Mouse (Mus musculus): Measurements from ENCODE around the gene Tekt5. TPM values are rescaled to one million over a fixed set of nuclear protein-coding genes. Genes with fewer than 3 reads are reported as not detected.
A peak's percentile ranks its signal among the peaks of the same experiment; 100 is the strongest.

The Tekt5 gene
- polyA plus RNA-seq, 1 experiment from 2014 or later = 1.2 TPM

DNA sequence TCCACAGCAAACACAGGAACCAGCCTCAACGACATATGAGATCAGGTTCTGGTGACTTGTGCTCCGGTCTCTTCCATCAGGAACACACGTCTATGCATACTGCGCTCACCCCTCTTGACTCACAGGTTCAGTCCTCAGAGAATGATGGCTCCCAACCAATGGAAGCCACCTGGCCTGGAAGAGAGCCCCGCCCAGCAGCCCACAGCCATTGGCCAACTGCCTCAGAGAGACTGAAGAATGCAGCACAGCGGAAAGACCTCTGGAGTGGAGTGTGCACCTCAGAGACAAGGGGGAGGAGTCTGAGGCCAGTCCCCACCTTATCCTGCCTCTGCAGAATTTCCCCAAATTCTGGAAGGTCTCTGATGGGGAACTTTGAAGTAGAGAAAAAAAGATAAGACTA, 36.0 kb downstream of the Tekt5 start:
- H3K27me3 ChIP-seq (ENCODE audit: insufficient read depth, low read length) = no peaks in the 10 kb centered on the region
- ATAC-seq (replicated peaks; ENCODE audit: low FRiP score, low read depth) = no peak
- TF ChIP-seq CTCF (IDR thresholded peaks at IDR 0.05; ENCODE audit: low read depth) = no peak
- 0 out of 2 replicates have a peak, but pooled peaks cover 5% of the 10 kb centered on the region for H3K4me1 ChIP-seq (replicated peaks; ENCODE audit: insufficient read depth, low read length)
- H3K4me3 ChIP-seq (replicated peaks; ENCODE audit: low read depth, low read length) = no peak overlapping the region
- no peak overlapping the region for H3K4me2 ChIP-seq (ENCODE audit: low read length)
- 87% methylated on average over 6 of the region's 6 CpGs for WGBS
- H3K27ac ChIP-seq = no peak overlapping the region
- no peaks in the 10 kb centered on the region for H3K9me3 ChIP-seq (replicated peaks; ENCODE audit: low read length)
- H3K9ac ChIP-seq (ENCODE audit: low read depth, low read length) = no peak overlapping the region
- H3K36me3 ChIP-seq (ENCODE audit: insufficient read depth, low read length) = no peaks in the 10 kb centered on the region
- no peak for DNase-seq (ENCODE audit: low spot score)

GRCm38 (mm10) chr16:10358010-10358934, 37.0 kb downstream of the Tekt5 start:
- H3K4me3 ChIP-seq (replicated peaks; ENCODE audit: low read depth, low read length) = peak overlapping the region; percentile 9; the same call in 1 of the 2 replicates

DNA sequence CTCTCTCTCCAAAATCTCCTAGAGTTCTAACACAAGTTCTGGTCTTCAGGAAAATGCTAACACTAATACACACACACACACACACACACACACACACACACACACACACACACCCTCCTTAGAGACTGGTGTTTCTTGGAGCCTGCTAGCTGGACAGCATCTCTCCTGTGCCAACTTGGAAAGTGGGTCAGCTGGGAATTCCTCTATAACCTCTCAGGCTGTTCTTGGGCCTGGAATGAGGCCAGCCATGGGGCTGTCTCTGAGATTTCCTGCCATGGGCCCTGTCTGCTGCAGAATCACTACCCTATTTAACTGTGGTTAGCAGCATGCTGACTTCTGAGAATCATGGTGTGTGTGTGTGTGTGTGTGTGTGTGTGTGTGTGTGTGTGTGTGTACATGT, 40.3 kb downstream of the Tekt5 start:
- no peak for DNase-seq (ENCODE audit: low spot score)
- Histone ChIP-seq H3K4me2 (ENCODE audit: low read length) (no peak overlapping the region), H3K4me1 (replicated peaks; ENCODE audit: insufficient read depth, low read length) (0 out of 2 replicates have a peak, but pooled peaks cover 5% of the 10 kb centered on the region), H3K36me3 (ENCODE audit: insufficient read depth, low read length) (no peaks in the 10 kb centered on the region), H3K27me3 (ENCODE audit: insufficient read depth, low read length) (no peaks in the 10 kb centered on the region), H3K9me3 (replicated peaks; ENCODE audit: low read length) (no peaks in the 10 kb centered on the region), H3K4me3 (replicated peaks; ENCODE audit: low read depth, low read length) (no peak overlapping the region), H3K9ac (ENCODE audit: low read depth, low read length) (no peak overlapping the region), H3K27ac (no peak overlapping the region)
- no peak for TF ChIP-seq CTCF (IDR thresholded peaks at IDR 0.05; ENCODE audit: low read depth)
- no peak for ATAC-seq (replicated peaks; ENCODE audit: low FRiP score, low read depth)

More at GRCm38 (mm10) chr16:10358010-10358934, 37.0 kb downstream of the Tekt5 start:
- Histone ChIP-seq H3K36me3 (ENCODE audit: insufficient read depth, low read length) (no peaks in the 10 kb centered on the region), H3K9ac (ENCODE audit: low read depth, low read length) (no peak overlapping the region), H3K27me3 (ENCODE audit: insufficient read depth, low read length) (no peaks in the 10 kb centered on the region), H3K27ac (no peak overlapping the region), H3K9me3 (replicated peaks; ENCODE audit: low read length) (no peaks in the 10 kb centered on the region), H3K4me1 (replicated peaks; ENCODE audit: insufficient read depth, low read length) (0 out of 2 replicates have a peak, but pooled peaks cover 5% of the 10 kb centered on the region), H3K4me2 (ENCODE audit: low read length) (peak overlapping the region; percentile 39)
- ATAC-seq (replicated peaks; ENCODE audit: low FRiP score, low read depth) = peak; percentile 93
- whole genome bisulfite sequencing = 13% methylated on average over 30 of the region's 30 CpGs
- DNase-seq (ENCODE audit: low spot score) = peak; percentile 79
- 0 out of 2 replicates have a peak, but pooled peaks have one; percentile 16 for TF ChIP-seq CTCF (IDR thresholded peaks at IDR 0.05; ENCODE audit: low read depth)

- ATAC-seq (replicated peaks; ENCODE audit: low FRiP score, low read depth) (peak; percentile 44; the same call in 1 of the 2 replicates), DNase-seq (ENCODE audit: low spot score) (peak; percentile 37)
- no peak overlapping the region for H3K27ac ChIP-seq
- WGBS = 38% methylated on average over 9 of the region's 9 CpGs
- H3K9me3 ChIP-seq (replicated peaks; ENCODE audit: low read length) = no peaks in the 10 kb centered on the region
- no peaks in the 10 kb centered on the region for H3K4me1 ChIP-seq (replicated peaks; ENCODE audit: insufficient read depth, low read length)
- H3K4me2 ChIP-seq (ENCODE audit: low read length) = no peak overlapping the region
- H3K9ac ChIP-seq (ENCODE audit: low read depth, low read length) = no peak overlapping the region
- H3K4me3 ChIP-seq (replicated peaks; ENCODE audit: low read depth, low read length) = no peak overlapping the region
- H3K36me3 ChIP-seq (ENCODE audit: insufficient read depth, low read length) = no peaks in the 10 kb centered on the region
- H3K27me3 ChIP-seq (ENCODE audit: insufficient read depth, low read length) = no peaks in the 10 kb centered on the region
- no peak for TF ChIP-seq CTCF (IDR thresholded peaks at IDR 0.05; ENCODE audit: low read depth)
Measured at GRCm38 (mm10) chr16:10351050-10351636, 44.1 kb downstream of the Tekt5 start.

DNA sequence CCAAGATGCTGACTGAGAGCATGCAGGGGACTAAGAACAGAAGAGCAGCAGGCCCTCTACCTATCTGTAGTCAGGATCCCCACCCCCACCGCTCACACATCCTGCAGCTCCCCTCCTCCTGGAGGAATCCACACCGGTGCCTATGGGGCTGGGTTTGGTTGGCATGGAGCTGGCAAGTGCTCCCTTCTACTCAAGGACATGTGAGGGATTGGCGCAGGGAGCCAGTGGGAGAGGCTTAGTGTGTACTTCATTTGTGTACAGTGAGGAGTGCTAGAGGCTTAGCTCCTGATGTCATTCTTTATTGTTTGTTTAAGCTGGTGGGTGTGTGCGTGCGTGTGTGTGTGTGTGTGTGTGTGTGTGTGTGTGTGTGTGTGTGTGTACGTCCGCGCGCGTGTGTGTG, 45.4 kb downstream of the Tekt5 start:
- no peaks in the 10 kb centered on the region for H3K4me1 ChIP-seq (replicated peaks; ENCODE audit: insufficient read depth, low read length)
- no peak overlapping the region; the same call in 1 of the 2 replicates for H3K27ac ChIP-seq
- no peak for DNase-seq (ENCODE audit: low spot score)
- H3K9ac ChIP-seq (ENCODE audit: low read depth, low read length) = no peak overlapping the region
- H3K36me3 ChIP-seq (ENCODE audit: insufficient read depth, low read length) = no peaks in the 10 kb centered on the region
- H3K9me3 ChIP-seq (replicated peaks; ENCODE audit: low read length) = no peaks in the 10 kb centered on the region
- H3K4me2 ChIP-seq (ENCODE audit: low read length) = no peak overlapping the region
- no peak for TF ChIP-seq CTCF (IDR thresholded peaks at IDR 0.05; ENCODE audit: low read depth)
- H3K27me3 ChIP-seq (ENCODE audit: insufficient read depth, low read length) = no peaks in the 10 kb centered on the region
- H3K4me3 ChIP-seq (replicated peaks; ENCODE audit: low read depth, low read length) = no peak overlapping the region
- WGBS = 76% methylated on average over 5 of the region's 10 CpGs
- ATAC-seq (replicated peaks; ENCODE audit: low FRiP score, low read depth) = no peak

- no peak overlapping the region for H3K4me2 ChIP-seq (ENCODE audit: low read length)
- no peak for DNase-seq (ENCODE audit: low spot score)
- H3K4me3 ChIP-seq (replicated peaks; ENCODE audit: low read depth, low read length) = no peak overlapping the region
- no peak overlapping the region; the same call in 1 of the 2 replicates for H3K27ac ChIP-seq
- H3K27me3 ChIP-seq (ENCODE audit: insufficient read depth, low read length) = no peaks in the 10 kb centered on the region
- WGBS = 53% methylated on average over 5 of the region's 5 CpGs
- no peak for TF ChIP-seq CTCF (IDR thresholded peaks at IDR 0.05; ENCODE audit: low read depth)
- H3K9ac ChIP-seq (ENCODE audit: low read depth, low read length) = no peak overlapping the region
- no peaks in the 10 kb centered on the region for H3K9me3 ChIP-seq (replicated peaks; ENCODE audit: low read length)
- no peaks in the 10 kb centered on the region for H3K36me3 ChIP-seq (ENCODE audit: insufficient read depth, low read length)
- no peak for ATAC-seq (replicated peaks; ENCODE audit: low FRiP score, low read depth)
- H3K4me1 ChIP-seq (replicated peaks; ENCODE audit: insufficient read depth, low read length) = no peaks in the 10 kb centered on the region
Measured at GRCm38 (mm10) chr16:10349436-10349835, 45.9 kb downstream of the Tekt5 start.

Data from kidney, postnatal 0 days (tissue).